Mouse (Mus musculus): ENCODE measurements around the gene Tpm4. TPM values are rescaled to one million over a fixed set of nuclear protein-coding genes. Genes with fewer than 3 reads are reported as not detected.

The Tpm4 gene
- total RNA-seq, 2 experiments from 2014 or later: 24.9 to 26.6 TPM

DNA sequence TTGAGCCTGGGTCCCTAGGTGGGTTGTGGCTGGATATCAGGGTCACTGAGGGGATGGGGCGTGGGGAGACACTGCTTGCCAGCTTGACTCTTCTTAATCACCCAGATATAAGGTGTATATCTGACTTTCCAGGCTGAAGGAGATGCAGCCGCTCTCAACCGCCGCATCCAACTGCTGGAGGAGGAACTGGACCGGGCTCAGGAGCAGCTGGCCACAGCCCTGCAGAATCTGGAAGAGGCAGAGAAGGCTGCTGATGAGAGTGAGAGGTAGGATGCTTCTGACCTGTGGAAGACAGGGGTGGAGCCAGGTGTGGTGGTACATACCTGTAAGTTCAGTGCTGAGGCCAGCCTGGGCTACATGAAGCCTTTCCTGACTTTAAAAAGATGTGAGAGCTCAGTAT lies 3.7 kb downstream of the Tpm4 start:
- DNase-seq (ENCODE audit: low spot score in 2 of 2): no peak

DNA sequence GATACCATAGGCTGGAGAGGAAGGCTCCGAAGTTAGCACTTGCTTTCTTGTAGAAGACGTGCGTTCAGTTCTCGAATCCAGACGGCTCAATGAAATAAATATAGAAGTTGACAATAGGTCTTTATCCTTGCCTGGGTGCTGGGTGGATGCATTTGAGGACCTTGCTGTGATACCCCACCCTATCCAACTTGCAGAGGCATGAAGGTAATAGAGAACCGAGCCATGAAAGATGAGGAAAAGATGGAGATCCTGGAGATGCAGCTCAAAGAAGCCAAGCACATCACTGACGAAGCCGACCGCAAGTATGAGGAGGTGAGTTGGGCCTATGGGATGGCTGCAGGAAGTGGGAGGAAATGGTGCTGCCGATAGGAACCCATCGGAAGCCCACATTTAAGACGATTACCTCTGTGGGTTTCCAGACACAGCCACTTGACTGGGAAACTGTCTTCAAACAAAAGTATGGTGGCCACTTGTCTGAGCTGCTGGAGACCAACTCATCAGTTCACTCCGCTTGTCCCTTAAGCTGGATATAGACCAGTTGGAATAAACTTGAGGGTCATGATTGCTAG lies 8.6 kb downstream of the Tpm4 start:
- DNase-seq (ENCODE audit: low spot score in 2 of 2): no peak

DNA sequence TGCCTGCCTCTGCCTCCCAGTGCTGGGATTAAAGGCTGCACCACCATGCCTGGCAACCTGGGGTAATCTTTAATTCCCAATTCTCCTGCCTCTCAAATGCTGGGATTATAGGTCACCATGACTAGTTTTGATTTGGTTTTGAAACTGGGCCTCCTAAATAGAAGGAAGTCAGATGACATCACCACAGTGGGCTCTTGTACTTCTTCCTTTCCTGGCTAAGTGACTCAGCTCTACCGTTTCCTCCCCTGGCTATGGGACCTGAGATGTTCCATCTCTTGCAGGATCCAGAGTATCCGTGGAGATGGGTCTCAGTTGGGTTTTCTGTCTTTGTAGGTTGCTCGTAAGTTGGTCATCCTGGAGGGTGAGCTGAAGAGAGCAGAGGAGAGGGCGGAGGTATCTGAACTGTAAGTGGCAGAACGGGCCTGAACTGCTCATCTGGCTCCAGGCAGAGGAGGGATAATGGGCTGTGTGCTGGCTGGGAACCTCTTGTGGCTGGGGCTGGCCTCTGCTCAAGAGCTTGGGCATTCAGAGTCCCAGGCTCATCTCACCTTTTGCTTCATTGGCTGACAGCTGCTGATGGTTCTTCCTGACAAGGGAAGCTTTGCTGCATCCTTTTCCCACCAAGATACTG lies 9.7 kb downstream of the Tpm4 start:
- DNase-seq (ENCODE audit: low spot score in 2 of 2): no peak

GRCm38 (mm10) chr8:72145511-72145910 lies 10.7 kb downstream of the Tpm4 start:
- DNase-seq (ENCODE audit: low spot score in 2 of 2): no peak

DNA sequence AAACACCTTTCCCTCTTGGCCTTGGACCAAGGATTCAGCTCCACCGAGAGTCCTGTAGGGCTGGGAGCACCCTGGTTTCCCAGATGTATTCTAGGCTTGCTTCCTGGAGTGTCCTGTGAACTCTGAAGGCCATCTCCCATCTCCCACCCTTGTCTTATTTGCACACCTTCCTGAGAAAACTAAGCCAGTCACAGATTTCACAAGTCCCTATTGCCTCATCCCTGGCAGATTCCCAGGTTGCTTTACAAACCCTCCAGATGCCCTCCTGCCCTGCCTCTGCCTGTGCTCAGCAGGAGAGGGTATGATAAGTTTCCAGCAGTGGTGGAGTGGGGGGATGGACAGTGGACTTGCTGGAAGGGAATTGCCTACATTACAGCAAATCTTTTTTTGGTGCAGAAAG lies 11.3 kb downstream of the Tpm4 start:
- DNase-seq (ENCODE audit: low spot score in 2 of 2): no peak

- DNase-seq (ENCODE audit: low spot score in 2 of 2): no peak
Observed at GRCm38 (mm10) chr8:72146556-72146955, 11.8 kb downstream of the Tpm4 start.

DNA sequence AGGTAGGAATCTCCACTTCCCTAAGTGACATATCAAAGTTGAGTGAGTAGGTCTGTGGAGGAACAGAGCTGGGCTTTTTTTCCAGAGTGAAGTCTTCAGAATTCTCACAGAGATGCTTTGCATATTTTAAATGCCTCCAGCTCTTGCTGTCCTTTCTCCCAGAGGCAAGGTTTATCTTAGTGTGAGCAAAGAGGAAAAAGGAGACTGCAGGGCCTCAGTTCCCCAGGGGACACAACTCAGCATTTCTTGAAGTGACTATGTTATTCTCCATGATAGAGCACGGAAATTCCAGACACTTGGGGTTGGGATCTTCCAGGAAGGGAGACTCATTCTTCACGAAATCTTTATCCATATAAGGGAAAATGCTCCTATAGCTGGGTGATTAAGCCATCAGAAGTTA lies 12.5 kb downstream of the Tpm4 start:
- no peak for DNase-seq (ENCODE audit: low spot score in 2 of 2)

DNA sequence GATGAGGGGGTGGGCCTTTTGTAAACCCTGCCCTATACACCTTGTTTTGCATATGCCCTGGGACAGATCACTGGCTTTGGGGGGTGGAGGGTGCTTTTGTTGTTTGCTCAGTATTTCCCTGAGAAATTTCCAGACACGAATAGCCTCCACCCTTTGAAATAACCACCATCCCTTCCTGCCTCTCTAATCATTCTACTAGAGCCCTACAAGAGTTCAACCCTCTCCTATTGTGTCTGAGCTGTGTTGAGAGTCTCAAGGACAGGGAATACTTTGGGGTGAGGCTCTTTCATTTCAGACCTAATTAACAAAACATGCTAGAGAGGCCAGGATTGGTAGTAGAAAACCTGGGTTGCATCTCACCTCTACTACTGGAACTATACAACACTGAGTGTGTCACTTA lies 14.3 kb downstream of the Tpm4 start:
- DNase-seq (ENCODE audit: low spot score in 2 of 2): no peak

DNA sequence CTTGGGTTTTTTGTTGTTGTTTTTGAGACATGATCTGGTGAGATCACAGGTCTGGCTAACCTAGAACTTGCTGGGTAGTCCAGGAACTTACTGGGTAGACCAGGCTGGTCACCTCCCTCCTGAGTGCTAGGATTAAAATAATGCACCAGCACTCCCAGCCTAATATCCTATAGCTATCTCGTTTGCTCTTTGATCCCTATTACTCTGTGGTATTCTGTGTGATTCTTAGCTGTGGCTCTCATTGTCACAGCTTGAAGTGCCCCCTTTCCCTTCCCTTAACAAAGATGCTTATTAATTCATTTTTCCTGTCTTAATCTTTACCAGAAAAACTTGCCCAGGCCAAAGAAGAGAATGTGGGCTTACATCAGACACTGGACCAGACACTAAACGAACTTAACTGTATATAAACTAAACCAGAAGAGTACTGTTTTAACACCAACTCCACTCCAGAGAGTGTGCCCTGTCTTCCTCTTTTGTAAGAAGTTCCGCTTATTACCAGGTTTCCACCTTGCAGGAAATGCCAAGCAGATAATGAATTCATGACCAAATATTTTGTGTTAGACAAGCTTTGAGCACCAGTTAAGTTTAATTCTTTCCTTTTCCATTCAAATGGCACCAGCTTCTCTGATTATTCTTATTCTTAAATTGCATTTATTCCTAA lies 16.8 kb downstream of the Tpm4 start:
- DNase-seq (ENCODE audit: low spot score in 2 of 2): no peak

DNA sequence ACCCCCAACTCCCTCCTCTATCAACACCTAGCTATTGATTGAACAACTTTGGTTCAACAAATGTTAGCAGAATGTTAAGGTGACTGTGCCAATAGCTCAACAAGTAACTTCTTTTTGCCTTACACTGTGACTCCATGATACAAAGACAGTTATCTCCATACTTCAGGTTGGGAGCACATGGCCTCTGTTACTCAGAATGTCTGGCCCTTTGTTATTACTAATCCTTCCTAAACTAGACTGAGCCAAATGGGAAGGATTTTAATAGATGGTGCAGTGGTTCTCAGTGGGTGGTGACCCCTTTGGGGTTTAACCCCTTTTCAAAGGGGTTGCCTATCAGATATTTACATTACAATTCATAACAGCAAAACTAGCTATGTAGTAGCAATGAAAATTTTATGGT lies 18.6 kb downstream of the Tpm4 start:
- DNase-seq (ENCODE audit: low spot score in 2 of 2): no peak

GRCm38 (mm10) chr8:72158096-72158495 lies 23.3 kb downstream of the Tpm4 start:
- no peak for DNase-seq (ENCODE audit: low spot score in 2 of 2)

DNA sequence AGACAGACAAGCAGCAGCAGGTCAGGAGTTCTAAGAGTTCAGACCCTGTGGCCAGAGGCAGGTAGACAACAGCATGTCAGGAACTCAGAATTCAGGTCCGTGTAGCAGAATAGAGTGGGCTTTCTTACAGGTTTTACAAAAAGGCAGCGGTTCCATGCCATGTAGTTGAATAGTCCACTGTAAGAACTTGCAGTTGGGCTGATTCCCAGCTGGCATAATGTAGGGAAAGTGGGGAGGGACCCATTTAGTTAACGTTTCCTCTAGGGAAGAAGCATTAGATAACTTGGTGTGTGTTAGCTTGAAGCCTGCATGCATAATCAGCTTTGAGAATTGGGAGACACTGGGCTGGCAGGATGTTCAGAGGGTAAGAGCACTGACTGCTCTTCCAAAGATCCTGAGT lies 24.0 kb downstream of the Tpm4 start:
- DNase-seq (ENCODE audit: low spot score in 2 of 2): no peak

- DNase-seq (ENCODE audit: low spot score in 2 of 2): no peak
Observed at GRCm38 (mm10) chr8:72160007-72160406, 25.2 kb downstream of the Tpm4 start.

DNA sequence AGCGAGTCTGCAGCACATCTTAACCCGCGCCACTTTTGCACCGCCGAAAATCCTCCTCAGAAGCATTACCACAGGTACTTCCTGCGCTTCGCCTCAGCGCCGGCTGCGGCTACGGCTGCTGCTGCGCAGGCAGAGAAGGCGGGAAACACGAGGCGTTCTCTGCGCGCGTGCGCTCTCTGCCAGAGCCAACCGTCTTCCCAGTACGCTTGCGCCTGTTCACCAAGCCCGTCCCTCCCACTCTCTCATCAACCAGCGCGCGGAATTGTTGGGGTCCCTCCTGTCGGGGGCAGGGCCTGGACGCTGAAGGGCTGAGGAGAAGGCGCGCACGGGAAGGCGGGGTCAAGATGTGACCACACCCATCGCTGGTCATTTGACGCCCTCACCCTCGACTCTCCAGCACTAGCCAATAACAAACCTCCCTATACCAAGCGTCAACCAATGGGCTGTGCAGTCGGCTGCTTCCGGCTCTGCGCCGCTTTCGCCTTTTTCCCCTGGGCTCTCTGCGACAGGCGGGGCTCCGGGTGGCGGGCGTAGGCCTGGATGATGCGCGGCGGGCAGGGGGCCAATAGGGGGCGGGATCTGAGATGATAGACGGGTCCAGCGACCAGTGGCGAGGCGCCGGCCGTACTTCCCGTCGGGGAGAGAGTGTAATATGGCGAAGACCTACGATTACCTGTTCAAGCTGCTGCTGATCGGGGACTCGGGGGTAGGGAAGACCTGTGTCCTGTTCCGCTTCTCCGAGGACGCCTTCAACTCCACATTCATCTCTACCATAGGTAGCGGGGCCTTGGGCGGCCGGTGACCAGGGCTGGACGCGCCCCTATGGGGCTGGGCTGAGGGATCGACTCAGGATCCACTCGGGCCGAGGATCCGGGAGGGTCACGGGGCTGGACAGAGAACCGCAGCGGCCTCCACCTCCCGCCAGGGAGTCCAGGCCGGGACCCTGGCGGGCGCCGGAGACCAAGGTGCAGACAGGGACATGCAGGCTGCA lies 26.2 kb downstream of the Tpm4 start, which contains the start of gene Rab8a:
Rab8a (plus strand) TSS at position 494 of the 991 bp plus-strand sequence.
- DNase-seq (ENCODE audit: low spot score in 2 of 2): peak; percentile 100

DNA sequence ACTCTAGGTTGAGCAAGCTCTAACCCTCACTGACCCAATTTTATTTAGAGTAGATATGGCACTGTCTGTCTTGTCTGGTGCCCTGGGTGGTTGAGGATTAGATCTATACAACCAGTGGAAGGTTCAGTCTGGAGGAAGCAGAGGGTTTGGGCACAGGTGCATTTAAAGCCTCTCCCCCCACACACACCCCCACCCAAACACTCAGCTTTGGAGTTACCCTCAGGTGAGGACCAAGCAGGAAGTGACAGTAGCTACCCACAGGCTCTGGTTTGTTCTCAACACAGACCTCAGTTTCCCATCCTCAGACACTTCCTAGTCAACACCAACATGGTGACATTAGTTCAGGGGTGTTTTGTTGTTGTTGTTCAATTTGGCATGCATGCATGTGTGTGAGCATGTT lies 28.0 kb downstream of the Tpm4 start:
- no peak for DNase-seq (ENCODE audit: low spot score in 2 of 2)

DNA sequence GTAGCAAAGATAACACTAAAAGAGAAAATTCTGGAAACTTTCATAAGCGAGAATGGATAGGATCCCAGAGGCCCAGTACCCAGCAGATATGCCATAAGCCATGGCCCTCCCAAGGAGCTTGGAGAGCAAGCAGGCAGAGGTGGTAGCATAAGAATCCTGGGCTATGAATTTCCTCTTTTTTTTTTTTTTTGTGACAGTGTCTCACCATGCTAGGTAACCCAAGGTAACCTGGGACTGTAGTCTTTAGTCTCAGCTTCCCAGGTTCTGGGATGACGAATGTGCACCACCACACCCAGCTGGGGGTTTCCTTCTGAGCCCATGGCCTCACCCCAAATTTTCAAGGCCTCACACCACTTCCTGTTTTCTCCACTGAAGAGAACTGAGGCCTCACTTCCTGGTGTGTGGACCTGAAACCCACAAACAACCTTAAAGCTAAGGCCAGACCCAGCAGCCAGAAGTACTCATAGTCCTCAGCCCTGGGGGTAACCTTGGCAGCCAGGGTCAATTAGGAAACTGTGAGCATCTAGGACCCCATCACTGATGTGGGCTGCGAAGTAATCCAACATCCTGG lies 34.4 kb downstream of the Tpm4 start:
- DNase-seq (ENCODE audit: low spot score in 2 of 2): no peak

- no peak for DNase-seq (ENCODE audit: low spot score in 2 of 2)
Observed at GRCm38 (mm10) chr8:72169681-72170249, 35.0 kb downstream of the Tpm4 start.

DNA sequence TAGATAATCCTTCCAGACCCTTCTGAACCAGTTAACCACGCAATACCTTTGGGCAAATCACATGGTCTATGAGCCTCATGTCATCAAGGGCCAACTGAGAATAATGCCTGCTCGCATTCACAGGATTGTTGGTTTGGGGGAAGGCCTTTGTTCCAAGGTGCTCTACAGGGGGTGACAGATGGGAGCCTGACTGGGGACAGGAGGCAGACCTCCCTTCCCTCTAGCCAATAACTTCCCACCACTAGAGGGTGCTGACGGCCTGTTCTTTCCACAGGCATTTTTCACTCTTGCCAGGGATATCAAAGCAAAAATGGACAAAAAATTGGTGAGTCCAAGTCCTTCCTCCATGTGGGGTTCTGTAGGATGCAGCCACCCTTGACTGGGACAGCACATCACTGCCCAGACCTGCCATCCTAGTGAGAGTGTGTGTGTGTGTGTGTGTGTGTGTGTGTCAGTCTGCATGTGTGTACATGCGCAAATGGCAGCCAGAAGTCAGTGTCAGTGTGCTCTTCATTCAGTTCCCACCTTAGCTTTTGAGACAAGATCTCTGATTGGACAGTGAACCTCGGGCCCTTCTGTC lies 42.7 kb downstream of the Tpm4 start:
- DNase-seq (ENCODE audit: low spot score in 2 of 2): peak; percentile 54 to 86

DNA sequence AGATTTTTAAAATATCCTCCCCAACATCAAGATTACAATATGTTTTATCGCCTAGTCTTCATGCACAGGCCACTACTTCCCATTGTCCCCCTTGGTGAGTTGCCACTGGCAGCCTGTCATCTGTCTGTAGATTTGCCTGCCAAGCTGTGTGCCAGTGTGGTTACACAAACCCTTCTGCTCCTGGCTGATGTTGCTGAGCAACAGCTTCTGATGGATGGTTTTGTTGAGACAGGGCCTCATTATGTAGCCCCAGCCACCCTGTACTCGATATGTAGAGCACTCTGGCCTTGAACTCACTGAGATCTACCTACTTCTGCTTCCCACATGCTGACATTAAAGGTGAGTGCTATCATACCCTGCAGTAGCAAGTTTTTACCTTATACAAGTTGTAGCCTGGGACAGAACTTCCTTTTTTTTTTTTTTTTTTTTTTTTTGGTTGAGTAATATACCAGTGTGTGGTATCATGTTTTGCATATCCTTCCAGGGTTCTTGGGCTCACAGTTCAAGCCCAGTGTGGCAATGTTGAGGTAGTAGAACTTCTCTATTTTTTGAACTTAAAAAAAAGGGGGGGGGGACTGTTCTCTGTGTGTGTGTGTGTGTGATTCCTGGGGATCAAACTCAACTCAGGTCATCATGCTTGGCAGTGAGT lies 48.9 kb downstream of the Tpm4 start:
- DNase-seq (ENCODE audit: low spot score in 2 of 2): peak; percentile 33 to 58

- DNase-seq (ENCODE audit: low spot score in 2 of 2): no peak
Observed at GRCm38 (mm10) chr8:72187793-72188331, 53.1 kb downstream of the Tpm4 start.

Measured in layer of hippocampus, adult 18-20 months (tissue).